Mouse (Mus musculus) small intestine, adult 2 months (tissue): ENCODE measurements around the gene Fbxo8. TPM values are rescaled to one million over a fixed set of nuclear protein-coding genes. Genes with fewer than 3 reads are reported as not detected.

ENCODE experiments used
- H3K27ac ChIP-seq: fragments of 200-500 bp; 2 replicates; pipeline ENCODE4 v1.5.1; 2012; ENCODE audit warnings: low read depth, low read length, control low read depth, inconsistent platforms; ENCODE audit not compliant: insufficient read depth
- H3K27me3 ChIP-seq: fragments of 200-500 bp; 2 replicates; pipeline ENCODE4 v1.6.1; 2012; ENCODE audit warnings: mild to moderate bottlenecking, moderate library complexity, low read length, inconsistent platforms; ENCODE audit not compliant: control insufficient read depth, insufficient read depth
- H3K36me3 ChIP-seq: fragments of 200-500 bp; 2 replicates; pipeline ENCODE4 v1.6.1; 2012; ENCODE audit warnings: mild to moderate bottlenecking, low read length, control low read depth, inconsistent platforms; ENCODE audit not compliant: control insufficient read depth, insufficient read depth
- H3K4me1 ChIP-seq: fragments of 200-500 bp; 2 replicates; pipeline ENCODE4 v1.6.1; 2012; ENCODE audit warnings: low read length, inconsistent platforms, mixed read lengths; ENCODE audit not compliant: control insufficient read depth, insufficient read depth, insufficient read length
- H3K4me3 ChIP-seq: fragments of 200-500 bp; 2 replicates; pipeline ENCODE4 v1.5.1; 2012; ENCODE audit warnings: low read depth, mild to moderate bottlenecking, control low read depth, inconsistent platforms, low read length, moderate library complexity
- CTCF ChIP-seq: fragments of 200-500 bp; IDR thresholded peaks from 2 replicates; pipeline ENCODE4 v1.5.1; 2012; ENCODE audit warnings: low read depth, mild to moderate bottlenecking, control low read depth, inconsistent platforms, low read length, moderate library complexity, mixed read lengths; ENCODE audit not compliant: insufficient replicate concordance, insufficient read length; ENCODE audit errors: extremely low read depth
- POLR2A ChIP-seq: fragments of 200-500 bp; IDR thresholded peaks from 2 replicates; pipeline ENCODE4 v1.6.1; 2012; ENCODE audit warnings: low read depth, mild to moderate bottlenecking, control low read depth, inconsistent platforms, low read length, moderate library complexity
- WGBS: fragments of 180-500 bp; shearing (Covaris S2); methylation state at CpG from one replicate; pipeline ENCODE4 v1.1.7; 2018; 5-methylcytosine and 5-hydroxymethylcytosine counted together
- polyA plus RNA-seq: library from polyadenylated mRNA; depleted of rRNA; stranded (reverse); fragments of >200 nt; gene quantifications from 2 replicates; pipeline ENCODE4 v1.2.3, GENCODE M21; 2012

The Fbxo8 gene
- polyA plus RNA-seq, 1 experiment: 30.6 TPM

GRCm38 (mm10) chr8:56528869-56529268 lies 22.0 kb upstream of the Fbxo8 start:
- WGBS: 86% methylated on average over 6 of the region's 6 CpGs
- H3K36me3 ChIP-seq: peaks cover 7% of the 10 kb centered on the region
- H3K4me3 ChIP-seq: no peak overlapping the region
- no peaks in the 10 kb centered on the region for H3K4me1 ChIP-seq
- TF ChIP-seq CTCF (no peak), POLR2A (no peak)
- no peak overlapping the region for H3K27ac ChIP-seq
- no peaks in the 10 kb centered on the region for H3K27me3 ChIP-seq

DNA sequence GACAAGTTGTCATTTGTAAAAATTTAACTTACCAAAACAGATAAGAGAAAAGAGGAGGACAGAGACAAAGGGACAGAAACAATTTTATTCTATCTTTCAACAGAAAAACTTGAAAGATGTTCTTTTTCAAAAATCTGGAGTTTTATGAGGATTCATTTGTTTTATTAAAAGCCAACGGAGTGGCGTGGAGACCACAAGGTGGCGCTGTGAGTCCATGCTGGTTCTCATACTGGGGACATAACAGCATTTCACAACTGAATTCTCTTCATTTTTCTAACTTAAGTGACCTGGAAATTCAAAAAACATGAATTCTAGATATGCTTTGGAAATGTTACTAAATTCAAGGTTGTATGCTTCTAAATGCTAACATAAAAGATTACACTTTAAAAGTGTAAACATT lies 20.5 kb upstream of the Fbxo8 start:
- TF ChIP-seq CTCF (peak; percentile 93; the same call in 1 of the 2 replicates), POLR2A (no peak)
- no peak overlapping the region for H3K27ac ChIP-seq
- no peak overlapping the region for H3K4me3 ChIP-seq
- H3K27me3 ChIP-seq: no peaks in the 10 kb centered on the region
- 2% methylated on average over 3 of the region's 3 CpGs for WGBS
- H3K36me3 ChIP-seq: peaks cover 7% of the 10 kb centered on the region
- no peaks in the 10 kb centered on the region for H3K4me1 ChIP-seq

GRCm38 (mm10) chr8:56540706-56541105 lies 10.2 kb upstream of the Fbxo8 start:
- H3K27ac ChIP-seq: no peak overlapping the region
- no peaks in the 10 kb centered on the region for H3K4me1 ChIP-seq
- 84% methylated on average over 7 of the region's 7 CpGs for WGBS
- no peak for TF ChIP-seq POLR2A
- no peak for TF ChIP-seq CTCF
- peaks cover 34% of the 10 kb centered on the region for H3K36me3 ChIP-seq
- H3K4me3 ChIP-seq: no peak overlapping the region
- H3K27me3 ChIP-seq: no peaks in the 10 kb centered on the region

DNA sequence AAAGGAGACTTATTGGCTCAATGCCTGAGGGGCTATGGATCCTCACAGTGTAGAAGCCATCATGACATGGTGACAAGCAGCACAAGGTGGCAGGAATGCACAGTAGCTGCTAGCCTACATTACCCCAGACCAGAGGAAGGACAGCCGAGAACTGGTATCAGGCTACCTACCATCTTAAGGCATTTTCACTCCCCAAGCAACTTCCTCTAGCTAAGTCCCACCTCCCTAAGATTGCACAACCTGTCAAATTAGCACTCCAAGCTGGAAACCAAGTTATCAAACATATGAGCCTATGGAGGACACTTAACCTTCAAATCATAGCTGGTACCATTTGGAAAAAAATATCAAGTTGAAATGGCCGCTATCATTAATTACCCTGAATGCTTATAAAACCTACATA lies 3.0 kb upstream of the Fbxo8 start:
- Histone ChIP-seq H3K27me3 (no peaks in the 10 kb centered on the region), H3K4me3 (no peak overlapping the region), H3K4me1 (peaks cover 2% of the 10 kb centered on the region; the same call in 1 of the 2 replicates), H3K27ac (no peak overlapping the region), H3K36me3 (peaks cover 6% of the 10 kb centered on the region)
- 88% methylated on average over 2 of the region's 2 CpGs for WGBS
- TF ChIP-seq POLR2A (no peak), CTCF (no peak)

GRCm38 (mm10) chr8:56551361-56551852 lies 517 bp downstream of the Fbxo8 start:
- peak overlapping the region; percentile 89 for H3K27ac ChIP-seq
- H3K27me3 ChIP-seq: no peaks in the 10 kb centered on the region
- H3K4me3 ChIP-seq: peak overlapping the region; percentile 86
- WGBS: under 1% methylated on average over 28 of the region's 28 CpGs
- no peaks in the 10 kb centered on the region for H3K36me3 ChIP-seq
- no peak for TF ChIP-seq CTCF
- TF ChIP-seq POLR2A: no peak
- H3K4me1 ChIP-seq: peaks cover 2% of the 10 kb centered on the region; the same call in 1 of the 2 replicates

DNA sequence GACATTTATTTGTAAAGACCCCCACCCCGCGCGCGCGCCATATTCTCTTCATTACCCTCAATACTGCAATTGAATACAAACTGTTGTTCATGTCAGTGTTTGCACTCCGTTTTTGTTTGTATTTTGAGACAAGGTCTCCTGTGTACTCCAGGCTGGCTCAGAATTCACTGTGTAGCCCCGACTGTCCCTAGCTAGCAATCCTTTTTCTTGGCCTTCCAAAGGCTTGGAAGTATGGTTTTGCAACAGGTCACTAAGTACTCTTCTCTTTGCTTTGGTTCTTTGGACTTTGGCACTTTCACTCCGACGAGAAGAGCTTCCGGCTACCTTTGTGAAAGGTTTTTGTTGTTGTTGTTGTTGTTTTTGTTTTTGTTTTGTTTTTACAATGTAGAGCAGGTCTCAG lies 1.2 kb downstream of the Fbxo8 start:
- Histone ChIP-seq H3K4me3 (peak overlapping the region; percentile 36; the same call in 1 of the 2 replicates), H3K36me3 (no peaks in the 10 kb centered on the region), H3K4me1 (peaks cover 2% of the 10 kb centered on the region; the same call in 1 of the 2 replicates), H3K27ac (peak overlapping the region; percentile 89), H3K27me3 (no peaks in the 10 kb centered on the region)
- TF ChIP-seq CTCF: no peak
- TF ChIP-seq POLR2A: no peak
- 9% methylated on average over 10 of the region's 10 CpGs for WGBS

DNA sequence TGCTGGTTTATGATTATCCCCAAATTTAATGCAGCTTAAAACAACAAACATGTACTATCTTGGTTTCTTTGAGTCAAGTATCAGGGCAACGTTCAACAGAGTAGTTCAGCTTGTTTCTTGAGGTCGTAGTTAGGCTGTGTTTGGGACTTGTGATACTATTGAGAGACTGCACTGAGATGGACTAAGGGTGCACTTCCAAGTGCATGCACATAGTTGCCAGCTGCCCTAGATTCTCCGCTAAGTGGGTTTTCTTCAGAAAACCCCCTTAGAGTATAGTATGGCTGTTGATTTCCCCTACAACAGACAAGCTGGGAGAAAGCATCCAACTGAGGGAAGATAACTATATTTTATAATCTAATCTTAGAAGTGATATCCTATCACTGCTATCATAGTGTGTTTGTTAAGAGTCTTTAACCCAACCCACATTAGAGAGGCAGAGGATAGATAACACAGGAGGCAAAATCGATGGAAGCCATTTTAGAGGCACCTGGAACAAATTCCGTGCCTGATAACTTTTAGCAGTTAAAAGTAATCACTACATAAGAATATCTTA lies 1.7 kb downstream of the Fbxo8 start:
- Histone ChIP-seq H3K4me3 (no peak overlapping the region), H3K27ac (no peak overlapping the region), H3K4me1 (peaks cover 4% of the 10 kb centered on the region), H3K27me3 (no peaks in the 10 kb centered on the region), H3K36me3 (no peaks in the 10 kb centered on the region)
- TF ChIP-seq POLR2A: no peak
- no peak for TF ChIP-seq CTCF
- WGBS: 26% methylated on average over 5 of the region's 5 CpGs
